Mouse (Mus musculus): ENCODE measurements around the gene Spred1.

The Spred1 gene

GRCm38 (mm10) chr2:117176937-117177336, 55.8 kb downstream of the Spred1 start:
- DNase-seq (ENCODE audit: low read depth, low spot score) = no peak

- peak; percentile 3 for DNase-seq (ENCODE audit: low read depth, low spot score)
These were observed 59.2 kb downstream of the Spred1 start for GRCm38 (mm10) chr2:117180250-117180885.

GRCm38 (mm10) chr2:117185587-117185986, 64.4 kb downstream of the Spred1 start:
- no peak for DNase-seq (ENCODE audit: low read depth, low spot score)

- no peak for DNase-seq (ENCODE audit: low read depth, low spot score)
These were observed 69.7 kb downstream of the Spred1 start for GRCm38 (mm10) chr2:117190915-117191314.

- DNase-seq (ENCODE audit: low read depth, low spot score) = no peak
These were observed 73.1 kb downstream of the Spred1 start for GRCm38 (mm10) chr2:117194309-117194708.

GRCm38 (mm10) chr2:117195151-117195550, 74.0 kb downstream of the Spred1 start:
- no peak for DNase-seq (ENCODE audit: low read depth, low spot score)

- no peak for DNase-seq (ENCODE audit: low read depth, low spot score)
These were observed 74.4 kb downstream of the Spred1 start for GRCm38 (mm10) chr2:117195578-117195977.

- no peak for DNase-seq (ENCODE audit: low read depth, low spot score)
These were observed 79.7 kb downstream of the Spred1 start for GRCm38 (mm10) chr2:117200869-117201338.

GRCm38 (mm10) chr2:117203350-117203749, 82.2 kb downstream of the Spred1 start:
- DNase-seq (ENCODE audit: low read depth, low spot score) = no peak

- no peak for DNase-seq (ENCODE audit: low read depth, low spot score)
These were observed 83.4 kb downstream of the Spred1 start for GRCm38 (mm10) chr2:117204534-117204933.

GRCm38 (mm10) chr2:117205066-117205465, 83.9 kb downstream of the Spred1 start:
- DNase-seq (ENCODE audit: low read depth, low spot score) = no peak

GRCm38 (mm10) chr2:117210416-117211085, 89.4 kb downstream of the Spred1 start:
- DNase-seq (ENCODE audit: low read depth, low spot score) = no peak

GRCm38 (mm10) chr2:117216152-117216551, 95.0 kb downstream of the Spred1 start:
- DNase-seq (ENCODE audit: low read depth, low spot score) = no peak

- no peak for DNase-seq (ENCODE audit: low read depth, low spot score)
These were observed 96.6 kb downstream of the Spred1 start for GRCm38 (mm10) chr2:117217695-117218216.

GRCm38 (mm10) chr2:117219536-117219935, 98.4 kb downstream of the Spred1 start:
- no peak for DNase-seq (ENCODE audit: low read depth, low spot score)

GRCm38 (mm10) chr2:117222651-117223050, 101.5 kb downstream of the Spred1 start:
- DNase-seq (ENCODE audit: low read depth, low spot score) = no peak

- no peak for DNase-seq (ENCODE audit: low read depth, low spot score)
These were observed 107.5 kb downstream of the Spred1 start for GRCm38 (mm10) chr2:117228601-117229125.

- DNase-seq (ENCODE audit: low read depth, low spot score) = no peak
These were observed 109.1 kb downstream of the Spred1 start for GRCm38 (mm10) chr2:117230261-117230660.

GRCm38 (mm10) chr2:117231257-117231656, 110.1 kb downstream of the Spred1 start:
- peak; percentile 15 for DNase-seq (ENCODE audit: low read depth, low spot score)
